Mouse (Mus musculus): ENCODE results near the gene Uhrf1. TPM values are rescaled to one million over a fixed set of nuclear protein-coding genes. Genes with fewer than 3 reads are reported as not detected.
"Not testable (repeated sequence)": the region's sequence is repeated elsewhere in the genome, so short reads cannot be mapped to it uniquely, and the experiment has no call there.

The Uhrf1 gene
- total RNA-seq (2014; fragmentation: Nextera tagmentation) (108 and 118 TPM in 2 replicates), total RNA-seq (2017) (173 and 186 TPM in 2 replicates), polyA plus RNA-seq (2012) (193 and 196 TPM in 2 replicates)

- peak; percentile 99 for DNase-seq (ENCODE audit: low spot score)
- ATAC-seq (ENCODE audit: extremely low read depth, insufficient number of reproducible peaks, low FRiP score, poor library complexity, severe bottlenecking), result peak; percentile 89
These were observed at the start of gene Uhrf1 for GRCm38 (mm10) chr17:56303160-56303846. Gene Uhrf1, plus strand, starts transcription at chr17:56303321.

GRCm38 (mm10) chr17:56254695-56255094, 48.4 kb upstream of the Uhrf1 start:
- H3K4me1 ChIP-seq (ENCODE audit: insufficient read depth, low read depth, low read length), result peaks cover 42% of the 10 kb centered on the region
- H3K9me3 ChIP-seq (replicated peaks), result no peaks in the 10 kb centered on the region
- H3K36me3 ChIP-seq (replicated peaks), result peaks cover 23% of the 10 kb centered on the region
- H3K27me3 ChIP-seq (ENCODE audit: insufficient read depth, low read length), result peaks cover 7% of the 10 kb centered on the region
- TF ChIP-seq GATA2 (IDR thresholded peaks at IDR 0.05; ENCODE audit: borderline replicate concordance, low read depth, low read length) (no peak), GATA1 (IDR thresholded peaks at IDR 0.05; ENCODE audit: borderline replicate concordance, low read length) (no peak), CTCF (IDR thresholded peaks at IDR 0.05; ENCODE audit: low read depth, low read length) (no peak), POLR2AphosphoS5 (IDR thresholded peaks at IDR 0.05; ENCODE audit: insufficient replicate concordance, low read depth, low read length) (no peak), TAL1 (conservative IDR thresholded peaks at IDR 0.05; ENCODE audit: low read depth, low read length) (no peak)
- H3K4me3 ChIP-seq (ENCODE audit: low read depth, low read length), result no peak overlapping the region
- DNase-seq (ENCODE audit: low spot score) (no peak), ATAC-seq (ENCODE audit: extremely low read depth, insufficient number of reproducible peaks, low FRiP score, poor library complexity, severe bottlenecking) (no peak)

More at GRCm38 (mm10) chr17:56303160-56303846, at the start of gene Uhrf1:
- H3K27me3 ChIP-seq (ENCODE audit: insufficient read depth, low read length), result peaks cover 16% of the 10 kb centered on the region
- peaks cover 39% of the 10 kb centered on the region for H3K36me3 ChIP-seq (replicated peaks)
- H3K4me3 ChIP-seq (ENCODE audit: low read depth, low read length), result peak within 1 kb of the TSS; percentile 84
- TF ChIP-seq POLR2AphosphoS5 (IDR thresholded peaks at IDR 0.05; ENCODE audit: insufficient replicate concordance, low read depth, low read length) (0 out of 2 replicates have a peak, but pooled peaks have one; percentile 47), CTCF (IDR thresholded peaks at IDR 0.05; ENCODE audit: low read depth, low read length) (no peak)
- no peaks in the 10 kb centered on the region for H3K9me3 ChIP-seq (replicated peaks)
- H3K4me1 ChIP-seq (ENCODE audit: insufficient read depth, low read depth, low read length), result peaks cover 63% of the 10 kb centered on the region

- Histone ChIP-seq H3K4me1 (ENCODE audit: insufficient read depth, low read depth, low read length) (peaks cover 50% of the 10 kb centered on the region), H3K36me3 (replicated peaks) (peaks cover 30% of the 10 kb centered on the region), H3K4me3 (ENCODE audit: low read depth, low read length) (peak overlapping the region; percentile 82; the same call in 1 of the 2 replicates), H3K9me3 (replicated peaks) (no peaks in the 10 kb centered on the region), H3K27me3 (ENCODE audit: insufficient read depth, low read length) (peaks cover 6% of the 10 kb centered on the region)
- no peak for TF ChIP-seq POLR2AphosphoS5 (IDR thresholded peaks at IDR 0.05; ENCODE audit: insufficient replicate concordance, low read depth, low read length)
- TF ChIP-seq TAL1 (conservative IDR thresholded peaks at IDR 0.05; ENCODE audit: low read depth, low read length), result no peak
- no peak for TF ChIP-seq CTCF (IDR thresholded peaks at IDR 0.05; ENCODE audit: low read depth, low read length)
- no peak for TF ChIP-seq GATA2 (IDR thresholded peaks at IDR 0.05; ENCODE audit: borderline replicate concordance, low read depth, low read length)
- TF ChIP-seq GATA1 (IDR thresholded peaks at IDR 0.05; ENCODE audit: borderline replicate concordance, low read length), result no peak
- ATAC-seq (ENCODE audit: extremely low read depth, insufficient number of reproducible peaks, low FRiP score, poor library complexity, severe bottlenecking) (no peak), DNase-seq (ENCODE audit: low spot score) (no peak)
These were observed 47.7 kb upstream of the Uhrf1 start for GRCm38 (mm10) chr17:56255429-56255828.

- Histone ChIP-seq H3K9me3 (replicated peaks) (no peaks in the 10 kb centered on the region), H3K4me1 (ENCODE audit: insufficient read depth, low read depth, low read length) (peaks cover 52% of the 10 kb centered on the region), H3K4me3 (ENCODE audit: low read depth, low read length) (peak overlapping the region; percentile 82), H3K27me3 (ENCODE audit: insufficient read depth, low read length) (peaks cover 6% of the 10 kb centered on the region), H3K36me3 (replicated peaks) (peaks cover 34% of the 10 kb centered on the region)
- TF ChIP-seq GATA1 (IDR thresholded peaks at IDR 0.05; ENCODE audit: borderline replicate concordance, low read length) (no peak), CTCF (IDR thresholded peaks at IDR 0.05; ENCODE audit: low read depth, low read length) (peak; percentile 69)
- DNase-seq (ENCODE audit: low spot score) (peak; percentile 91), ATAC-seq (ENCODE audit: extremely low read depth, insufficient number of reproducible peaks, low FRiP score, poor library complexity, severe bottlenecking) (peak; percentile 77)
These were observed 47.3 kb upstream of the Uhrf1 start for GRCm38 (mm10) chr17:56255863-56256238.

- ATAC-seq (ENCODE audit: extremely low read depth, insufficient number of reproducible peaks, low FRiP score, poor library complexity, severe bottlenecking) (peak; percentile 75), DNase-seq (ENCODE audit: low spot score) (peak; percentile 79)
- peaks cover 6% of the 10 kb centered on the region for H3K27me3 ChIP-seq (ENCODE audit: insufficient read depth, low read length)
- H3K36me3 ChIP-seq (replicated peaks), result peaks cover 39% of the 10 kb centered on the region
- peak within 1 kb of the TSS; percentile 82 for H3K4me3 ChIP-seq (ENCODE audit: low read depth, low read length)
- TF ChIP-seq TAL1 (conservative IDR thresholded peaks at IDR 0.05; ENCODE audit: low read depth, low read length), result no peak
- TF ChIP-seq GATA1 (IDR thresholded peaks at IDR 0.05; ENCODE audit: borderline replicate concordance, low read length), result no peak
- no peaks in the 10 kb centered on the region for H3K9me3 ChIP-seq (replicated peaks)
- peaks cover 53% of the 10 kb centered on the region for H3K4me1 ChIP-seq (ENCODE audit: insufficient read depth, low read depth, low read length)
These were observed 46.8 kb upstream of the Uhrf1 start, which contains the start of gene Fem1a for GRCm38 (mm10) chr17:56256239-56256881. Gene Fem1a, plus strand, starts transcription at chr17:56256810.

- Histone ChIP-seq H3K27me3 (ENCODE audit: insufficient read depth, low read length) (peaks cover 6% of the 10 kb centered on the region), H3K9me3 (replicated peaks) (no peaks in the 10 kb centered on the region), H3K4me3 (ENCODE audit: low read depth, low read length) (peak overlapping the region; percentile 82), H3K4me1 (ENCODE audit: insufficient read depth, low read depth, low read length) (peaks cover 60% of the 10 kb centered on the region), H3K36me3 (replicated peaks) (peaks cover 49% of the 10 kb centered on the region)
- ATAC-seq (ENCODE audit: extremely low read depth, insufficient number of reproducible peaks, low FRiP score, poor library complexity, severe bottlenecking) (no peak), DNase-seq (ENCODE audit: low spot score) (no peak)
- no peak for TF ChIP-seq GATA1 (IDR thresholded peaks at IDR 0.05; ENCODE audit: borderline replicate concordance, low read length)
- no peak for TF ChIP-seq CTCF (IDR thresholded peaks at IDR 0.05; ENCODE audit: low read depth, low read length)
- no peak for TF ChIP-seq POLR2AphosphoS5 (IDR thresholded peaks at IDR 0.05; ENCODE audit: insufficient replicate concordance, low read depth, low read length)
- TF ChIP-seq TAL1 (conservative IDR thresholded peaks at IDR 0.05; ENCODE audit: low read depth, low read length), result no peak
- no peak for TF ChIP-seq GATA2 (IDR thresholded peaks at IDR 0.05; ENCODE audit: borderline replicate concordance, low read depth, low read length)
These were observed 45.8 kb upstream of the Uhrf1 start for GRCm38 (mm10) chr17:56257181-56257894.

- DNase-seq (ENCODE audit: low spot score); H3K9me3 ChIP-seq (replicated peaks); H3K27me3 ChIP-seq (ENCODE audit: insufficient read depth, low read length); ATAC-seq (ENCODE audit: extremely low read depth, insufficient number of reproducible peaks, low FRiP score, poor library complexity, severe bottlenecking): not testable (repeated sequence)
- H3K4me3 ChIP-seq (ENCODE audit: low read depth, low read length), result peak overlapping the region; percentile 82; the same call in 1 of the 2 replicates
- H3K4me1 ChIP-seq (ENCODE audit: insufficient read depth, low read depth, low read length), result peaks cover 69% of the 10 kb centered on the region
- peaks cover 58% of the 10 kb centered on the region for H3K36me3 ChIP-seq (replicated peaks)
These were observed 44.9 kb upstream of the Uhrf1 start for GRCm38 (mm10) chr17:56258269-56258668.

- not testable (repeated sequence) for H3K27me3 ChIP-seq (ENCODE audit: insufficient read depth, low read length); ATAC-seq (ENCODE audit: extremely low read depth, insufficient number of reproducible peaks, low FRiP score, poor library complexity, severe bottlenecking); H3K9me3 ChIP-seq (replicated peaks); DNase-seq (ENCODE audit: low spot score)
- Histone ChIP-seq H3K4me3 (ENCODE audit: low read depth, low read length) (peak overlapping the region; percentile 82; the same call in 1 of the 2 replicates), H3K4me1 (ENCODE audit: insufficient read depth, low read depth, low read length) (peaks cover 70% of the 10 kb centered on the region), H3K36me3 (replicated peaks) (peaks cover 60% of the 10 kb centered on the region)
These were observed 44.3 kb upstream of the Uhrf1 start for GRCm38 (mm10) chr17:56258812-56259211.
